Mouse (Mus musculus): ENCODE measurements around the gene Hmgb1.

DNA sequence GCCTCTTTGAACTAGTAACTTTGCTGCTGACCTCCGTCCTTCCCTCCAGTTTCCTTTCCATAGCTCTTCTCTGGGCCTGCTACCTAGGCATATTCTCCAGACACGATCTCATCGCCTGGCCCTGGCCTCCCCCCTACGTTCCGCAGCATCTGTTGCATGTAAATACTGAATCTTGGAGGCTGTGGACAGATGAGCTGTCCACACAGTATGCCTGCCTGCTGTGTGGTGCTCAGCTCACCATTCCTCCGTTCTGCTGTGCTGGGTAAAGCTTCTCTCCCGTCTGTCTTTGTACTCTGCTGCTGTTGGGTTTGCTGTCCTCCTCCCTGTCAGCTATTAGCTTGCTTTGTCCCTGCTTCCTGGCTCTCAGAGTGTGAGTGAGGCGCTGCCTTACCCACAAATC is 21.0 kb upstream of the Hmgb1 start:
- TF ChIP-seq POLR2A (IDR thresholded peaks at IDR 0.05; ENCODE audit: insufficient read depth, low read length) = no peak
- TF ChIP-seq CTCF (IDR thresholded peaks at IDR 0.05; ENCODE audit: low read depth, low read length) = no peak
- no peak for TF ChIP-seq EP300 (IDR thresholded peaks at IDR 0.05; ENCODE audit: insufficient read depth, low read depth, low read length)
